Mouse (Mus musculus): ENCODE results near the gene Ywhag. TPM values are rescaled to one million over a fixed set of nuclear protein-coding genes. Genes with fewer than 3 reads are reported as not detected.
A peak's percentile ranks its signal among the peaks of the same experiment; 100 is the strongest.

The Ywhag gene
- polyA plus RNA-seq, 1 experiment from 2014 or later = 859 TPM

GRCm38 (mm10) chr5:135894958-135895357, 39.5 kb downstream of the Ywhag start:
- H3K4me1 ChIP-seq (replicated peaks) = no peaks in the 10 kb centered on the region
- H3K27me3 ChIP-seq = peaks cover 12% of the 10 kb centered on the region; the same call in 1 of the 2 replicates
- no peak overlapping the region for H3K4me3 ChIP-seq
- no peak overlapping the region for H3K9ac ChIP-seq
- H3K36me3 ChIP-seq = no peaks in the 10 kb centered on the region
- H3K27ac ChIP-seq (replicated peaks) = no peak overlapping the region
- 87% methylated on average over 6 of the region's 6 CpGs for WGBS
- no peak for ATAC-seq (ENCODE audit: low FRiP score, low read depth)
- no peaks in the 10 kb centered on the region for H3K9me3 ChIP-seq
- H3K4me2 ChIP-seq = no peak overlapping the region

DNA sequence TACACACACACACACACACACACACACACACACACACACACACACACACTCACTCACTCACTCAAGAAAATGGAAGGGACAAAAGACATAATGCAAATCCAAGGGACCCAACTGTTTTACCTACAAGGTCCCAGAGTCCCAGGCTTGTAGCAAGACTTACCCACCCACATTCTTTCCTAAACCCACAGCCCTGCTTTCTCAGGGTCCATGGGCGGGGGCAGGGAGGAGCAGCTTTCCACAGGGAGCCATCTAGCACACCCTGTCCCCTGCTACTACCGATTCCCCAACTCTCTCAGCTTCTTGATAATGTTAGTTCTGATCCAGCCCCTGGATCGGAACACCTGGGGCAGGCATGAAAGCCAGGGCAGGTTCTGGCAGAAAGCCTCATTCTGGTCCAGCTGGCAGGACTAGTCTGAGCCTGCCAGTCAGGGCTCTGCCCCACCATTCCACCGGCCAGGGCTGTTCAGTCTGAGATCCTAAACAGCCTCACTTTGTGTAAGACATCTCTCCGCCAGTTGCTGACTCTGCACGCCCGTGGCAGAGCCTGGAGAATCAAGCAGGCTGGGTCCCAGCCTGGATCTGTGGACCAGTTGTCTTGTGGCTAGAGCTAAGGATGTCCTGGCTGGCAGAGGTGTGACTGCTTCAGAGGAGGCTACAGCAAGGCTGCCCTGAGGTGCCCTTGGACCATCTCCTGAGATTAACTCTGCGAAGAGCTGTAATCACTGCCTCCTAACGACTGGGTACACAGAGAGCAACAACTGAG, 41.6 kb downstream of the Ywhag start:
- 62% methylated on average over 9 of the region's 9 CpGs for WGBS
- H3K4me1 ChIP-seq (replicated peaks) = peaks cover 11% of the 10 kb centered on the region
- no peak for ATAC-seq (ENCODE audit: low FRiP score, low read depth)
- H3K36me3 ChIP-seq = no peaks in the 10 kb centered on the region
- H3K27me3 ChIP-seq = peaks cover 25% of the 10 kb centered on the region
- H3K27ac ChIP-seq (replicated peaks) = no peak overlapping the region
- no peak overlapping the region for H3K4me2 ChIP-seq
- no peaks in the 10 kb centered on the region for H3K9me3 ChIP-seq
- H3K4me3 ChIP-seq = no peak overlapping the region
- H3K9ac ChIP-seq = no peak overlapping the region

- Histone ChIP-seq H3K4me1 (replicated peaks) (peaks cover 15% of the 10 kb centered on the region), H3K36me3 (no peaks in the 10 kb centered on the region), H3K9ac (no peak overlapping the region), H3K4me2 (no peak overlapping the region), H3K4me3 (no peak overlapping the region), H3K9me3 (no peaks in the 10 kb centered on the region), H3K27me3 (peaks cover 29% of the 10 kb centered on the region), H3K27ac (replicated peaks) (no peak overlapping the region)
- ATAC-seq (ENCODE audit: low FRiP score, low read depth) = no peak
- WGBS = 60% methylated on average over 3 of the region's 3 CpGs
Observed at GRCm38 (mm10) chr5:135890920-135891319, 43.5 kb downstream of the Ywhag start.

GRCm38 (mm10) chr5:135890323-135890722, 44.1 kb downstream of the Ywhag start:
- H3K9me3 ChIP-seq = no peaks in the 10 kb centered on the region
- H3K4me2 ChIP-seq = no peak overlapping the region
- peaks cover 29% of the 10 kb centered on the region for H3K27me3 ChIP-seq
- no peak overlapping the region for H3K4me3 ChIP-seq
- 63% methylated on average over 4 of the region's 4 CpGs for whole genome bisulfite sequencing
- no peak for ATAC-seq (ENCODE audit: low FRiP score, low read depth)
- H3K4me1 ChIP-seq (replicated peaks) = peaks cover 15% of the 10 kb centered on the region
- H3K9ac ChIP-seq = no peak overlapping the region
- no peak overlapping the region for H3K27ac ChIP-seq (replicated peaks)
- H3K36me3 ChIP-seq = no peaks in the 10 kb centered on the region

- peaks cover 29% of the 10 kb centered on the region for H3K27me3 ChIP-seq
- H3K4me2 ChIP-seq = peak overlapping the region; percentile 39
- 4% methylated on average over 30 of the region's 30 CpGs for WGBS
Observed at GRCm38 (mm10) chr5:135888405-135889215, 45.8 kb downstream of the Ywhag start.

GRCm38 (mm10) chr5:135887675-135888102, 46.7 kb downstream of the Ywhag start, which contains the start of gene Hspb1:
Gene Hspb1 (plus strand): TSS chr5:135887919.
- ATAC-seq (ENCODE audit: low FRiP score, low read depth) = peak; percentile 59; the same call in 1 of the 2 replicates
- Histone ChIP-seq H3K4me3 (peak within 1 kb of the TSS; percentile 17), H3K4me1 (replicated peaks) (peaks cover 15% of the 10 kb centered on the region), H3K27ac (replicated peaks) (no peak within 1 kb of the TSS), H3K9me3 (no peaks in the 10 kb centered on the region), H3K36me3 (no peaks in the 10 kb centered on the region), H3K4me2 (peak within 1 kb of the TSS; percentile 47), H3K27me3 (peaks cover 29% of the 10 kb centered on the region), H3K9ac (no peak within 1 kb of the TSS)
- 2% methylated on average over 24 of the region's 24 CpGs for WGBS

More at GRCm38 (mm10) chr5:135888405-135889215, 45.8 kb downstream of the Ywhag start:
- no peak for ATAC-seq (ENCODE audit: low FRiP score, low read depth)
- H3K27ac ChIP-seq (replicated peaks) = no peak overlapping the region
- no peaks in the 10 kb centered on the region for H3K36me3 ChIP-seq
- H3K9me3 ChIP-seq = no peaks in the 10 kb centered on the region
- peak overlapping the region; percentile 13 for H3K4me3 ChIP-seq
- H3K4me1 ChIP-seq (replicated peaks) = peaks cover 15% of the 10 kb centered on the region
- H3K9ac ChIP-seq = no peak overlapping the region

DNA sequence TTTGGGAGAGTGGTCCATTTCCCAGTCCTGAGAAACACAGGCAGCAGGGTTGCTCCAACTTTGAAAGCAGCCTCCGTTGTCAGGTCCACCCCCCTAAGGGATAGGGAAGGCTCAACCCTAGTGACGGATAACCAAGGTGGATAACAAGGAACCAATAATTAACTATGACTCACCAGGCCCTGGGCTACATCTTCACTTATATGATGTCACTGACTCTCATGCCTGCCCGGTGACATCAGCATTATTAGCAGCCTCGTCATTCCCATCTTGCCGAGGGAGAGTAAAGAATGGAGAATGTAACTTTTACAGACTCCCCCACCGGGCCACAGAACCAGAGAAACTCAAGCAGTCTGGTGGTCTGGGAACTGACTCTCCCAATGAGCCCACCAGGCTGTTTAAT, 49.8 kb downstream of the Ywhag start:
- no peak for ATAC-seq (ENCODE audit: low FRiP score, low read depth)
- 79% methylated on average over 6 of the region's 6 CpGs for WGBS
- H3K9ac ChIP-seq = no peak overlapping the region
- no peak overlapping the region for H3K4me2 ChIP-seq
- H3K27ac ChIP-seq (replicated peaks) = no peak overlapping the region
- no peak overlapping the region for H3K4me3 ChIP-seq
- peaks cover 20% of the 10 kb centered on the region for H3K4me1 ChIP-seq (replicated peaks)
- H3K27me3 ChIP-seq = peaks cover 15% of the 10 kb centered on the region
- no peaks in the 10 kb centered on the region for H3K9me3 ChIP-seq
- H3K36me3 ChIP-seq = no peaks in the 10 kb centered on the region

DNA sequence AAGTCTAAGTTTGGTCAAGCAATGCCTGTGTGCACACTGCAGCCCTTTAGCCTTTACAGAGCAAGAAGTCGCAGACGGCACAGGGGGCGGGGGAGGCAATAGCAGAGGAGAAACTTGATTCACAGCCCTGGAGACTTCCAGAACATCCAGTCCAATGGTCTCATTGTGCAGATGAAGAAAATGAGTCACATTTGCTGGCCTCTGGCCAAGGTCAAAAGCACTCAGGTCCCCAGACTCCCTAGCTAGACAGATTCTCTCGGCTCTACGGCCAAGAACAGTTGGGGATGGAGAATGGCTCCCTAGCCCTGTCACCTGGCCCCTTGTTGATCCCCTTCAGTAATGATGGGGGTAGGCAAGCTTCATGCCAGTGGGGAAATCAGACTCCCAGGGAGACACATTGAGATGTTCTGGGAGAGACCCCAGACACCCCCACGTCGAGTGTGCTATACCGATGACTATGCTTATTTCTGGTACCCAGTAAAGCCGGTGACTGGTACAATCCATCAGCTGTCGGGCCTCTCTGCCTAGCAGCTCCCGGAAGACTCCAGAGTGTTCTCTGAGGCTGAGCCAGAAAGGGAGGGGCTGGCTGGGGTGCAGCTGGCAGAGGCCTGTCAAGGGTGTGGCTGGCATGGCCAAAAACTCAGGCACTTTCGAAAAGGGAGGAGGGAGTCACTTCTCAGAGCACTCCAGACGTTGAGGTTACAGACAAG, 54.8 kb downstream of the Ywhag start:
- no peaks in the 10 kb centered on the region for H3K9me3 ChIP-seq
- no peaks in the 10 kb centered on the region for H3K36me3 ChIP-seq
- WGBS = 41% methylated on average over 13 of the region's 13 CpGs
- no peaks in the 10 kb centered on the region for H3K27me3 ChIP-seq
- H3K9ac ChIP-seq = no peak overlapping the region
- no peak overlapping the region for H3K4me2 ChIP-seq
- 0 out of 2 replicates have a peak, but pooled peaks have one; percentile 1 for ATAC-seq (ENCODE audit: low FRiP score, low read depth)
- H3K4me3 ChIP-seq = no peak overlapping the region
- H3K4me1 ChIP-seq (replicated peaks) = peaks cover 23% of the 10 kb centered on the region
- H3K27ac ChIP-seq (replicated peaks) = no peak overlapping the region

DNA sequence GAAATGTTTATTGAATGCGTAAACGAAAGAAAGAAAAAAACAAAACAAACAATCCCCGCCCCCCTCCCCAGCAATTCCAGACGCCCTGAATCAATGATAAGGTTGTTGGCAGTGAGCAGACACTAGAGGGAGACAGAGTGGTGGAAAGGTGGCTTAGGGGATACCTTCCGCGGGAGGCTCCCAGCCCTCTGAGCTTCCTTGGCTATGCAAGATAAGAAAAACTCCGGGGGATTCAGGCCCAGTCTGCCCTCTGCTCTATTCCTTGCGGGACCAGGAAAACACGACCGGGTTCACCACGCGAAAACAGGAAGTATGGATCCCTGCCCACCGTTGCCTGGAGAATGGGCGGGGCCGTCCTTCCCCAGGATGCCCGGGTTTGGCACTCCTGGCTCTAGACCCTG, 56.6 kb downstream of the Ywhag start:
- peaks cover 23% of the 10 kb centered on the region for H3K4me1 ChIP-seq (replicated peaks)
- WGBS = under 1% methylated on average over 16 of the region's 16 CpGs
- H3K9me3 ChIP-seq = no peaks in the 10 kb centered on the region
- H3K27me3 ChIP-seq = no peaks in the 10 kb centered on the region
- peak overlapping the region; percentile 34 for H3K4me3 ChIP-seq
- peak; percentile 55; the same call in 1 of the 2 replicates for ATAC-seq (ENCODE audit: low FRiP score, low read depth)
- H3K36me3 ChIP-seq = no peaks in the 10 kb centered on the region
- peak overlapping the region; percentile 60; the same call in 1 of the 2 replicates for H3K27ac ChIP-seq (replicated peaks)
- H3K9ac ChIP-seq = peak overlapping the region; percentile 35
- peak overlapping the region; percentile 62 for H3K4me2 ChIP-seq

DNA sequence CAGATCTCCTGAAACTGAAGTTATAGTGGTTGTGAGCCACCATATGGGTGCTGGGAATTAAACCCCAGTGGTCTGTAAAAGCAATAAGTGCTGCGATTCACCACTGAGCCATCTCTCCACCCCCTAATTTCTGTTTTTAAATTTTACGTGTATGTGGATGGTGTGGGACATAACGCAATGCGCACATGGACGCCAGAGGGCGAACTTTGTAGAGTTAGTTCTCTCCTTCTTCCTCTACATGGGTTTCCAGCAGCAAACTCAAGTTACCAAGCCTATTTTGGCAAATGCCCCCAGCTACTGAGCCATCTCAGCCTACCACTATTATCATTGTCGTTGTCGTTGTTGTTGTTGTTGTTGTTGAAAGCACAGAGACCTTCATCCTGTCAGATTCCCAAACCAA, 57.2 kb downstream of the Ywhag start:
- Histone ChIP-seq H3K4me2 (peak overlapping the region; percentile 62), H3K4me1 (replicated peaks) (peaks cover 23% of the 10 kb centered on the region), H3K27ac (replicated peaks) (peak overlapping the region; percentile 60; the same call in 1 of the 2 replicates), H3K36me3 (no peaks in the 10 kb centered on the region), H3K4me3 (peak overlapping the region; percentile 34), H3K9ac (no peak overlapping the region), H3K9me3 (no peaks in the 10 kb centered on the region), H3K27me3 (no peaks in the 10 kb centered on the region)
- peak; percentile 21; the same call in 1 of the 2 replicates for ATAC-seq (ENCODE audit: low FRiP score, low read depth)
- WGBS = 17% methylated on average over 8 of the region's 8 CpGs

DNA sequence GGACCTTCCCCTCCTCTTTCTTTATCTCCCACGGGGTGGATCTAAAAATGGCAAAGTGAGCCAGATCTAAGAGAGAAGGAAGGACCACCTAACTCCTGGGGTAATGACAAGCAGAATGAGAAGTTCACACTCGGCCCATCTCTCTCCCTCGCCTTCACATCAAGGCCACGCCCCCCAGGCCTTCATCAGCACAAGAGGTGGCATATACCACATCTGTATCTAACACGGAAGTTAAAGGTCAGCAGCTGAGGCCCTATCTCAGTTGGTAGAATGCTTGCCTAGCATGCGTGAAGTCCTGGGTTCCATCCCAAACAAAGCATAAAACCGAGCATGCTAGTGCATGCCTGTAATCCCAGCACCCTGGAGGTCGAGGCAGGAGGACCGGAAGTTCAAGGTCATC, 60.7 kb downstream of the Ywhag start:
- no peaks in the 10 kb centered on the region for H3K9me3 ChIP-seq
- no peak overlapping the region for H3K4me2 ChIP-seq
- WGBS = 65% methylated on average over 9 of the region's 9 CpGs
- no peak overlapping the region for H3K4me3 ChIP-seq
- H3K27ac ChIP-seq (replicated peaks) = no peak overlapping the region
- peaks cover 2% of the 10 kb centered on the region; the same call in 1 of the 2 replicates for H3K36me3 ChIP-seq
- H3K9ac ChIP-seq = no peak overlapping the region
- H3K4me1 ChIP-seq (replicated peaks) = peaks cover 20% of the 10 kb centered on the region
- ATAC-seq (ENCODE audit: low FRiP score, low read depth) = no peak
- 0 out of 2 replicates have a peak, but pooled peaks cover 6% of the 10 kb centered on the region for H3K27me3 ChIP-seq

All from hindbrain, embryonic 15.5 days (tissue).